Mouse (Mus musculus) brain, embryonic 14.5 days (tissue): ENCODE data around the gene Usp54.

Source experiments
- CTCF ChIP-seq: fragments of 200-500 bp; IDR thresholded peaks from 2 replicates; pipeline ENCODE4 v1.5.1; 2012; ENCODE audit warnings: inconsistent platforms, mild to moderate bottlenecking, moderate library complexity, borderline replicate concordance; ENCODE audit not compliant: insufficient read depth, insufficient read length; ENCODE audit errors: extremely low read depth
- POLR2A ChIP-seq: fragments of 200-500 bp; IDR thresholded peaks from 2 replicates; pipeline ENCODE4 v1.6.1; 2012; ENCODE audit warnings: mild to moderate bottlenecking, inconsistent platforms, borderline replicate concordance; ENCODE audit not compliant: poor library complexity, insufficient read depth, insufficient read length, severe bottlenecking; ENCODE audit errors: extremely low read depth

- TF ChIP-seq CTCF (no peak), POLR2A (no peak)
Observed at GRCm38 (mm10) chr14:20595781-20596180, 45.1 kb downstream of the Usp54 start.
